Mouse (Mus musculus) neutrophil, adult 5-6 weeks (primary cell): ENCODE measurements around the gene Ahcyl2. TPM values are rescaled to one million over a fixed set of nuclear protein-coding genes. Genes with fewer than 3 reads are reported as not detected.
"Not testable (repeated sequence)": the region's sequence is repeated elsewhere in the genome, so short reads cannot be mapped to it uniquely, and the experiment has no call there.

Source experiments
- ATAC-seq: fragments of 151-379, 151-347 bp; 2 replicates; pipeline ENCODE4 v1.8.0; 2017; ENCODE audit warnings: mild to moderate bottlenecking, moderate TSS enrichment; ENCODE audit not compliant: insufficient number of reproducible peaks, poor library complexity, low FRiP score, severe bottlenecking; ENCODE audit errors: extremely low read depth
- total RNA-seq: library from RNA; stranded (forward); fragments of 200-1000 nt; gene quantifications from 2 replicates; pipeline ENCODE4 v1.2.3, GENCODE M21; 2017

Ahcyl2 gene
- total RNA-seq, result 30.8 and 53.1 TPM in 2 replicates

DNA sequence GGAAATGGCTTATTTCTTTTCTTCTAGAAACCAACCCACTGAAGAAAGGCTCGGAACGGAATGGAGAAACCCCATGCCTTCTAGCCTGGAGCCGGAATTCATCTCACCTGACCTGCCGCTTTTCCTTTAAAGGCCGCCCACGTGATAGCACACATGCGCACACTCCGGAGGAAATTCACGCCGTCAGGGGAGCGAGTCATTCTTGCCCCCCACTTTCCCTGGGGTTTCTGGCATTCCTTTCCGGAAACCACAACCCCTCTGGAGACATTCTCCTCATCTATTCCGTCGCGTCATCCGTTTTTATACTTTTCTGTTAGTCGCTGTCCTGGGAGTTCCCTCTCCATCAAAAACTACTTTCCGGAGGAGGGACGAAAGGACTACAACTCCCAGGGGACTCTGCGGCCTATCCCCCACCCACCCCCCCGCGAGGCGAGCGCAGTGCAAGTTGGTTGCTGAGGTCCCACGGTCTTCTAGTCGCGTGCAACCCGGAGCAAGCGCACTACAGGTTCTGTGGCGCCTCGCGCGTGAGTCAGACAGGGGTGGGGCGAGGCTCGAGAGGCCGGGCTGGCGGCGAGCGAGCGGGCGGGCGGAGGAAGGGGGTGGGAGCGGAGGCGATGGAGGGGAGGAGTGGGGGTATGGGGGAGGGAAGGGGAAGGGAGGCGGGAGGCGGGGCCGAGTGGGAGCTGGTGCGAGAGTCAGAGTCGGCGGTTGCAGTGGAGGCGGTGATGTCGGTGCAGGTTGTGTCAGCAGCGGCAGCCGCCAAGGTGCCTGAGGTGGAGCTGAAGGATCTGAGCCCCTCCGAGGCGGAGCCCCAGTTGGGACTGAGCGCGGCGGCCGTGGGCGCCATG, at the start of gene Ahcyl2:
Ahcyl2 (plus strand) TSS at position 199 of the 848 bp plus-strand sequence.
- ATAC-seq, result peak; percentile 95

- ATAC-seq, result no peak
Observed at GRCm38 (mm10) chr6:29718894-29719329, 48.9 kb upstream of the Ahcyl2 start.

DNA sequence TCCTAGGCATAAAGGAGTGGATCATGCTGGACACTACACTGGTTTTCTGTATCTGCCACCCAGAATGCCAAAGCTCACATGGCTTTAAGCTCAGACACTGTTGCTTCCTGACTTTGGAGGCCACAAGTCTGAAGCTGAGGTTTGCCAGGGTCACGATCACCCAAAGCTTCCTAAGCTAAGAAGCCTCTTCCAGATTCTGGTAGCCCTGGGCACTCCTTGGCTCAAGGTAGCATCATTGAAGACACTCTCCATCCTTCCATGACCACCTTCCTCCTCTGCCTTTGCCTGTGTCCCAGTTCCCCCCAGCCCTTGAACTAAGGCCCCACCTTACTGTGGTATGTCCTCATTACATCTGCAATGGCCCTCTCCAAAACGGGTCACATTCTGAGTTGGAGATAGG, 45.9 kb upstream of the Ahcyl2 start:
- no peak for ATAC-seq

GRCm38 (mm10) chr6:29726576-29727200, 41.1 kb upstream of the Ahcyl2 start:
- ATAC-seq, result no peak

DNA sequence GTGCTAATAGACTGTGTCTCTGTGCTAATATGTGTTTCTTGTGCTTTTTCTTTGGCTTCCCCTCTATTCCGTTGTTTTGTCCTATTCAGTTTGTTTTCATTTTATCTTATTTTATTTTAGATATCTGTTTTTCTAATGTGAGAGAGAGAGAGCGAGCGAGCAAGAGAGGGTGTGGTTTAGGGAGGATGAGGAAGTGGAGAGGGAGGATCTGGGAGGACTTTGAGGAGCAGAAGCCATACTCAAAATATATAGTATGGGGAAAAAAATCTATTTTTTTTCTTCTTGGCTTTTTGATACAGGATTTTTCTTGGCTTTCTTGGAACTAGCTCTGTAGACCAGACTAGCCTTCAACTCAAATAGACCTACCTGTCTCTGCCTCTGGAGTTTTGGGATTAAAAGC, 39.8 kb upstream of the Ahcyl2 start:
- no peak for ATAC-seq

DNA sequence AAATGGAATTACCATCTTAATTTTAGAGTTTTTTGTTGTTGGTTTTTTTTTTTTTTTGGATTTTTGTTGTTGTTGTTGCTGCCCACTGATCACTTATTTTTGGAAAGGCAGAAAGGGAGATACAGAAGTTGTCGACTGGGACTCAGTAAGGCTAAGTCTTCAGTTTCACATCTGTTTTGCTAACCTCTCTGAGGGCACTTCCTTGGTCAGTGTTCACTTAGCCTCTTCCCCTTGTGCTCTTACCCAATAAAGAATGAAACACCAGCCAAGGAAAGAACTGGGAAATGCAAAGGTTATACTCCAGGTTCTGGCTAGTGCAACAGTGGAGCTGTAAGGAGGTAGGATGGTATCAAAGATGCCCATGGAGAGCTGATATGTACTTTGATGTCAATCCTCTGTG, 38.3 kb upstream of the Ahcyl2 start:
- no peak for ATAC-seq

DNA sequence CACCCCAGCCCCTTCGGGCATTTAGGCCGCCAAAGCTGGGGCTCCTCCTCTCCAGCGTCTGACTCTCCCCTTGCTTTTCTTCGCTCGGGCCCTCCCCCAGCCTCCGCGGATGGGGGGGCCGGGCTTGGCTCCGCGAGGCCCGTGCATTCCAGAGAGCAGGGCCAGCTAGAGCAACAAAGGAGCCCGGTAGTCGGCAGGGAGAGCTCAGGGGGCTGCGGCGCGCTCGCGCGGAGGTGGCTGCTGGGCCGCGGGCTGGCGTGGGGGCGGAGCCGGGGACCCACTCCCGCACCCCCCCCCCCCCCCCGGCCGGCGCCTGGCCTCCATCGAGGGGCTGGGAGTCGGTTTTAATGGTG, 32.5 kb upstream of the Ahcyl2 start, which contains the start of gene Smo:
Smo (plus strand) TSS at position 168 of the 353 bp plus-strand sequence.
- no peak for ATAC-seq

- ATAC-seq, result no peak
Observed at GRCm38 (mm10) chr6:29735689-29736451, 31.9 kb upstream of the Ahcyl2 start.

DNA sequence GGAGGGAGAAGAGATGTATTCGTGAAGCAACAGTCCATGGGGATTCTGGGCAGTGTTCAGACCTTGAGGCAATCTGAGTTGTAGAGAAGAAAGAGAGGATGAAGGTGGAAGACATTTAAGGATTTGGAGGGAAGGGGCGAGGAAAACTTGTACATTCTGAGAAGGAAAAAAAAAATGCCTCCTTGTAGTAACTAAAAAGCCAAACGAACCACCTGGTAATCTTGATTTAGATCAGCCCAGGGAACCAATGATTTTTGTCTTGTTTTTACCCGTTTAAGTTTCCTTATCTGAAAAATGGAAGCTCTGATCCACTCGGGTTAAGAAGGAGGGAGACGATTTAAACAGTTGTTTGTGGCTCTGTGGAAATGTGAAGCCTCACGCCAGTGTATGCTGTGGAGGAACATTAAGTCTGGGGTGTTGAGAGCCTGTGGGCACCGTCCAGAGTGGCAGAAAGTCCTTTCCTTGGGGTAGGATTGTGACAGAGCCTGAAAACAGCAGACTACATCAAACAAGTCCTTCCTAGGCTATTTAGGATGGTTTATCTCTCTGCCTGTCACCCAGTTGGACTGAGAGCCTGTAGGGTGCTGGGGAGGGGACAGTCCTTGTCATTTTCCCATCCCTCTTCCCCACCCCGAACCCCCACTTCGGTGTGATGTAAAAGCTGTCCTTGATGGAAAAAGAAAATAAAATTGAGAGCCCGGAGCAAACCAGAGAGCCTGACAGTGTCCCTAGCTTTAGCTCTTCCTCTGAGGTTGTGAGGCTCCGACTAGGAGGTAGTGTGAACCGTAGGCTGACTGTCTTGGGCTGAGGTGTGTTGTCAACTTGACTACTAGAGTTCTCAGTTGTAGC, 31.0 kb upstream of the Ahcyl2 start:
- no peak for ATAC-seq

GRCm38 (mm10) chr6:29751466-29752152, 16.2 kb upstream of the Ahcyl2 start:
- ATAC-seq, result no peak

DNA sequence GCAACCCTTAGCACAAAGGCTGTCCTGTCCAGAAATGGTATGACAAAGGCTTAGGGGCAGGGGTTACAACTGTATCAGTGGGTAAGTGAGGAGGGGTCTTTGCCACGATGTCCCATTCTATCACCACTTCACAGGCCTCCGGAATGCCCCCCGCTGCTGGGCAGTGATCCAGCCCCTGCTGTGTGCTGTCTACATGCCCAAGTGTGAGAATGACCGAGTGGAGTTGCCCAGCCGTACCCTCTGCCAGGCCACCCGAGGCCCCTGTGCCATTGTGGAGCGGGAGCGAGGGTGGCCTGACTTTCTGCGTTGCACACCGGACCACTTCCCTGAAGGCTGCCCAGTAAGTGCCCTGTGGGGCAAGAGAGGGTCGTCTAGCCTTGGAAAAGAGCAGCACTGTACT, 14.5 kb upstream of the Ahcyl2 start:
- no peak for ATAC-seq

GRCm38 (mm10) chr6:29756001-29756400, 11.8 kb upstream of the Ahcyl2 start:
- ATAC-seq, result no peak

- no peak for ATAC-seq
Observed at GRCm38 (mm10) chr6:29756476-29756875, 11.3 kb upstream of the Ahcyl2 start.

- peak; percentile 50; the same call in 1 of the 2 replicates for ATAC-seq
Observed at GRCm38 (mm10) chr6:29758417-29758816, 9.4 kb upstream of the Ahcyl2 start.

DNA sequence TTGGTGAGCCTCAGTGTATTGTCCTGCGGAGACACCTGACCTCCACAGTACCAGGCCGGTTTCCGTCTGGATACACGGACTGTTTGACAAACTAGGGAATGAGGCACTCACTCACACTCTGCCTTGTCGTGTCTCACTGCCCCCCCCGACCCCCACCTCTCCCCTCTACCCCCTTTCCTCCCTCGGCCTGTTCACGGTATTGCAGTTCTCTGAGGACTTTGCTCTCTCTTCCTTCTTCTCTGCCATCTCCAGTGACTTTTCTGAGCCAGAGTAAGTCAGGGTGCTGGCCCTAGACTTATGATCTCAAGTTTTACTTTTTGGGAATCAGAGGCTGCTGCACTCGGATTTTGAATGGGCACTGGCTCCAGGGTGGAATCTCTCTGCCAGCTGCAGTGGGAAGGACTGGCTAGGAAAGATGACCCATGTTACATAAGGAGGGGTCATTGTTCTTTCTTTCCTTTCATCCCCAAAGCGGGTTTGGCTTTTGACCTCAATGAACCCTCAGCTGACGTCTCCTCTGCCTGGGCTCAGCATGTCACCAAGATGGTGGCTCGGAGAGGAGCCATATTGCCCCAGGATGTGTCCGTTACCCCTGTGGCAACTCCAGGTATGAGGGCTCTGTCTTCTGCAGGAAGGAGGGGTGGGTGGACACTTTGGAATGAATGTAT, 8.7 kb upstream of the Ahcyl2 start:
- no peak for ATAC-seq

DNA sequence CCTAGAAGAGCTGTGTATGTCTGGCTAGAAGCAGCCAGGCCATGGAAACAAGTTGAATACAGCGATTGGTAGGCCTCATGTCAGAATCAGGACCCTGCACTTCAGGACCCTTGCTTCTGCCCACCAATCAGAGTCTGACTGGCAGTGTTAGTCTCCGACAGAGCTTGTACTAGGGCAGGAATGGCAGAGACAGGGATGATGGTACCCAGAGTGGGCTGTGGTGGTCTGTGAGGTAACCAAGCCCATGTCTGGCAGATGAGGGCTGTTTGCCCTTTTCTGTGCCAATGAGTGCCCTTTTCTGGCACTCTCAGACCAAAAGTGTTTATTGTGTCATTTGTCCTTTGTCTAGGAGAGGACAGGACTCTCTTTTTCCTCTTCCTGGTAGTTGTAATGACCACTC, 7.4 kb upstream of the Ahcyl2 start:
- not testable (repeated sequence) for ATAC-seq

- ATAC-seq, result no peak
Observed at GRCm38 (mm10) chr6:29761282-29761681, 6.5 kb upstream of the Ahcyl2 start.

DNA sequence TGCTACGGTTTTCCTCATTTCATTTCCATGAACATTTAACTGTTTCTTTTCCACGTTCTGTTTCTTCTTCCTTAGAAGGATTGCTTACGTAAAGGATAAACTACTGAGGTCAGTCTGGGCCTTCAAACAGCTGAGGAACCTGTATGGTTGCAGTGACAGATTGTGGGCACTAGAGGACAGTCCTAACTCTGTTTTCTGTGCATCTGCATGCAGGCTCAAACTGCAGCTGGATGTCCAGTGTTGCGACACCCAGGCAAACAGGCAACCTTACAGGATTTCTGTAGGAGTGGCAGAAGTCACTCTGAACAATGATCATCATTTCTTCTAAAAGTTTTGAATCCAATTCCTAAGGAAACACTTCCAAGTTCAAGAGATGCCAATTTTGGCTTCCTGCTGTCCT, 5.3 kb upstream of the Ahcyl2 start:
- peak; percentile 25; the same call in 1 of the 2 replicates for ATAC-seq
